8 mouse cellular contexts compared by ENCODE assay signal in genomic region chr5:115358872-115359271, GRCm38 (mm10). TPM values are rescaled to one million over a fixed set of nuclear protein-coding genes. Genes with fewer than 3 reads are reported as not detected.
DNase-seq lines count a peak whose midpoint lies in the region; ATAC-seq and TF ChIP-seq lines count a peak whose summit lies in the region.

No protein-coding gene starts in this region.

- DNase-seq in 416B (ENCODE audit: low read depth): peak; percentile 87
- DNase-seq in adrenal gland, adult 8-10 months: peak; percentile 68
- DNase-seq in heart, adult 18-20 months: peak; percentile 72 to 90
- peak; percentile 76 to 85 for DNase-seq in kidney, adult 8-10 months
- DNase-seq in limb, embryonic 14.5 days (ENCODE audit: low spot score): peak; percentile 81
- DNase-seq in naive thymus-derived CD4-positive, alpha-beta T cell, adult 2 months (ENCODE audit: low read depth): peak; percentile 84

- H3K27ac ChIP-seq in embryonic facial prominence, embryonic 12.5 days: no peak overlapping the region
- H3K27ac ChIP-seq in limb, embryonic 14.5 days (replicated peaks; ENCODE audit: low read depth, low read length): no peak overlapping the region
- H3K27ac ChIP-seq in stomach, embryonic 14.5 days (ENCODE audit: low read length): no peak overlapping the region

- no peak overlapping the region for H3K9ac ChIP-seq in embryonic facial prominence, embryonic 12.5 days
- H3K9ac ChIP-seq in limb, embryonic 14.5 days (ENCODE audit: low read depth, low read length, severe bottlenecking): no peak overlapping the region
- no peak overlapping the region for H3K9ac ChIP-seq in stomach, embryonic 14.5 days (replicated peaks; ENCODE audit: low read depth, low read length)

- H3K36me3 ChIP-seq in embryonic facial prominence, embryonic 12.5 days: no peaks in the 10 kb centered on the region
- no peaks in the 10 kb centered on the region for H3K36me3 ChIP-seq in limb, embryonic 14.5 days (ENCODE audit: control insufficient read depth, insufficient read depth, low read length)
- H3K36me3 ChIP-seq in stomach, embryonic 14.5 days (ENCODE audit: control insufficient read depth, insufficient read depth, low read length): no peaks in the 10 kb centered on the region

- no peaks in the 10 kb centered on the region for H3K9me3 ChIP-seq in embryonic facial prominence, embryonic 12.5 days
- no peaks in the 10 kb centered on the region for H3K9me3 ChIP-seq in limb, embryonic 14.5 days (ENCODE audit: control insufficient read depth, low read length)
- no peaks in the 10 kb centered on the region for H3K9me3 ChIP-seq in stomach, embryonic 14.5 days (ENCODE audit: control insufficient read depth, low read depth, low read length)

- no peaks in the 10 kb centered on the region for H3K27me3 ChIP-seq in embryonic facial prominence, embryonic 12.5 days
- no peaks in the 10 kb centered on the region for H3K27me3 ChIP-seq in limb, embryonic 14.5 days (ENCODE audit: control insufficient read depth, insufficient read depth, low read length)
- no peaks in the 10 kb centered on the region for H3K27me3 ChIP-seq in stomach, embryonic 14.5 days (ENCODE audit: control insufficient read depth, insufficient read depth, low read length)

- peak; percentile 76; the same call in 1 of the 2 replicates for ATAC-seq in embryonic facial prominence, embryonic 12.5 days (ENCODE audit: insufficient number of reproducible peaks, insufficient read depth, low FRiP score, low TSS enrichment)
- peak; percentile 80 for ATAC-seq in limb, embryonic 14.5 days (ENCODE audit: low FRiP score, low read depth)
- peak; percentile 86 for ATAC-seq in stomach, embryonic 14.5 days (ENCODE audit: insufficient number of reproducible peaks, insufficient read depth, low FRiP score, low read depth)

- no peak overlapping the region for H3K4me2 ChIP-seq in embryonic facial prominence, embryonic 12.5 days (replicated peaks)
- H3K4me2 ChIP-seq in limb, embryonic 14.5 days (replicated peaks; ENCODE audit: low read depth, low read length, severe bottlenecking): no peak overlapping the region
- H3K4me2 ChIP-seq in stomach, embryonic 14.5 days (replicated peaks; ENCODE audit: low read depth, low read length): no peak overlapping the region

- no peak for TF ChIP-seq POLR2A in limb, embryonic 14.5 days (IDR thresholded peaks at IDR 0.05; ENCODE audit: borderline replicate concordance, extremely low read depth, insufficient read depth, insufficient read length)

- no peak overlapping the region for H3K4me3 ChIP-seq in embryonic facial prominence, embryonic 12.5 days
- no peak overlapping the region for H3K4me3 ChIP-seq in limb, embryonic 14.5 days (replicated peaks; ENCODE audit: low read length)
- no peak overlapping the region for H3K4me3 ChIP-seq in stomach, embryonic 14.5 days (ENCODE audit: low read depth, low read length)

- no peaks in the 10 kb centered on the region for H3K4me1 ChIP-seq in embryonic facial prominence, embryonic 12.5 days
- no peaks in the 10 kb centered on the region for H3K4me1 ChIP-seq in limb, embryonic 14.5 days (ENCODE audit: control insufficient read depth, insufficient read depth, low read length)
- no peaks in the 10 kb centered on the region for H3K4me1 ChIP-seq in stomach, embryonic 14.5 days (ENCODE audit: control insufficient read depth, insufficient read depth, low read length)

- WGBS in embryonic facial prominence, embryonic 12.5 days: 4% methylated on average over 12 of the region's 12 CpGs
- WGBS in limb, embryonic 14.5 days: 5% methylated on average over 12 of the region's 12 CpGs
- WGBS in stomach, embryonic 14.5 days: 2% methylated on average over 12 of the region's 12 CpGs

RNA-seq across cellular contexts. Expression of gene Cox6a1, which starts 10.1 kb away (rescaled TPM):
- total RNA-seq in adrenal gland, adult 8-10 months (2022): 1,000 to 10,000 TPM in 2 of 4 experiments, 100 to 1,000 TPM in 2; 703 to 1,239 (median 893) TPM
- polyA plus RNA-seq in embryonic facial prominence, embryonic 12.5 days (2016; fragmentation: Nextera tagmentation; extraction: Ambion mirVana): 652 and 721 TPM in 2 replicates
- 100 to 1,000 TPM; 273 to 280 TPM for total RNA-seq in heart, adult 18-20 months (2021)
- 902 and 1,086 TPM in 2 replicates for polyA plus RNA-seq in limb, embryonic 14.5 days (2012; rRNA removed)
- polyA plus RNA-seq in limb, embryonic 14.5 days (2014; fragmentation: Nextera tagmentation; extraction: Ambion mirVana): 766 and 836 TPM in 2 replicates
- polyA plus RNA-seq in stomach, embryonic 14.5 days (2014; fragmentation: Nextera tagmentation; extraction: Ambion mirVana): 898 and 932 TPM in 2 replicates

RNA-seq across cellular contexts. Expression of gene Triap1, which starts 17.8 kb away (rescaled TPM):
- total RNA-seq in adrenal gland, adult 8-10 months (2022): 10 to 100 TPM; 37.4 to 58.7 (median 46.8) TPM
- polyA plus RNA-seq in embryonic facial prominence, embryonic 12.5 days (2016; fragmentation: Nextera tagmentation; extraction: Ambion mirVana): 55.5 and 56.7 TPM in 2 replicates
- 10 to 100 TPM; 26.9 to 28.4 TPM for total RNA-seq in heart, adult 18-20 months (2021)
- 27.6 and 28.7 TPM in 2 replicates for polyA plus RNA-seq in limb, embryonic 14.5 days (2012; rRNA removed)
- polyA plus RNA-seq in limb, embryonic 14.5 days (2014; fragmentation: Nextera tagmentation; extraction: Ambion mirVana): 61.7 and 62.2 TPM in 2 replicates
- polyA plus RNA-seq in stomach, embryonic 14.5 days (2014; fragmentation: Nextera tagmentation; extraction: Ambion mirVana): 61.3 and 63.8 TPM in 2 replicates

RNA-seq across cellular contexts. Expression of gene Gatc, which starts 17.9 kb away (rescaled TPM):
- total RNA-seq in adrenal gland, adult 8-10 months (2022): 10 to 100 TPM; 21.5 to 24.6 (median 23.1) TPM
- 29.0 and 30.0 TPM in 2 replicates for polyA plus RNA-seq in embryonic facial prominence, embryonic 12.5 days (2016; fragmentation: Nextera tagmentation; extraction: Ambion mirVana)
- 10 to 100 TPM; 17.2 to 18.0 TPM for total RNA-seq in heart, adult 18-20 months (2021)
- 23.7 TPM in 2 replicates for polyA plus RNA-seq in limb, embryonic 14.5 days (2012; rRNA removed)
- polyA plus RNA-seq in limb, embryonic 14.5 days (2014; fragmentation: Nextera tagmentation; extraction: Ambion mirVana): 29.6 and 33.3 TPM in 2 replicates
- polyA plus RNA-seq in stomach, embryonic 14.5 days (2014; fragmentation: Nextera tagmentation; extraction: Ambion mirVana): 36.0 and 37.0 TPM in 2 replicates

RNA-seq across cellular contexts. Expression of gene Srsf9, which starts 31.9 kb away (rescaled TPM):
- total RNA-seq in adrenal gland, adult 8-10 months (2022): 10 to 100 TPM; 68.1 to 89.3 (median 75.9) TPM
- polyA plus RNA-seq in embryonic facial prominence, embryonic 12.5 days (2016; fragmentation: Nextera tagmentation; extraction: Ambion mirVana): 418 and 420 TPM in 2 replicates
- 10 to 100 TPM; 18.2 to 19.2 TPM for total RNA-seq in heart, adult 18-20 months (2021)
- 132 and 137 TPM in 2 replicates for polyA plus RNA-seq in limb, embryonic 14.5 days (2012; rRNA removed)
- polyA plus RNA-seq in limb, embryonic 14.5 days (2014; fragmentation: Nextera tagmentation; extraction: Ambion mirVana): 252 and 271 TPM in 2 replicates
- polyA plus RNA-seq in stomach, embryonic 14.5 days (2014; fragmentation: Nextera tagmentation; extraction: Ambion mirVana): 218 and 229 TPM in 2 replicates

RNA-seq across cellular contexts. Expression of gene Dynll1, which starts 58.1 kb away (rescaled TPM):
- 100 to 1,000 TPM; 140 to 233 (median 156) TPM for total RNA-seq in adrenal gland, adult 8-10 months (2022)
- polyA plus RNA-seq in embryonic facial prominence, embryonic 12.5 days (2016; fragmentation: Nextera tagmentation; extraction: Ambion mirVana): 1,589 and 1,712 TPM in 2 replicates
- 10 to 100 TPM; 95.3 to 98.8 TPM for total RNA-seq in heart, adult 18-20 months (2021)
- 503 and 1,052 TPM in 2 replicates for polyA plus RNA-seq in limb, embryonic 14.5 days (2012; rRNA removed)
- 1,814 and 1,833 TPM in 2 replicates for polyA plus RNA-seq in limb, embryonic 14.5 days (2014; fragmentation: Nextera tagmentation; extraction: Ambion mirVana)
- polyA plus RNA-seq in stomach, embryonic 14.5 days (2014; fragmentation: Nextera tagmentation; extraction: Ambion mirVana): 1,629 and 1,647 TPM in 2 replicates
